Mouse (Mus musculus) kidney, adult 2 months (tissue): ENCODE measurements around the gene Klhl3.

Experiments
- CTCF ChIP-seq: fragments of 200-500 bp; conservative IDR thresholded peaks from 2 replicates; pipeline ENCODE4 v1.5.1; 2011; ENCODE audit warnings: low read depth, mild to moderate bottlenecking, control low read depth, low read length, moderate library complexity, mixed read lengths; ENCODE audit not compliant: insufficient read depth, insufficient read length
- POLR2A ChIP-seq: fragments of 200-500 bp; IDR thresholded peaks from one replicate; pipeline ENCODE4 v1.6.1; 2011; ENCODE audit warnings: low read depth, low read length, control low read depth

DNA sequence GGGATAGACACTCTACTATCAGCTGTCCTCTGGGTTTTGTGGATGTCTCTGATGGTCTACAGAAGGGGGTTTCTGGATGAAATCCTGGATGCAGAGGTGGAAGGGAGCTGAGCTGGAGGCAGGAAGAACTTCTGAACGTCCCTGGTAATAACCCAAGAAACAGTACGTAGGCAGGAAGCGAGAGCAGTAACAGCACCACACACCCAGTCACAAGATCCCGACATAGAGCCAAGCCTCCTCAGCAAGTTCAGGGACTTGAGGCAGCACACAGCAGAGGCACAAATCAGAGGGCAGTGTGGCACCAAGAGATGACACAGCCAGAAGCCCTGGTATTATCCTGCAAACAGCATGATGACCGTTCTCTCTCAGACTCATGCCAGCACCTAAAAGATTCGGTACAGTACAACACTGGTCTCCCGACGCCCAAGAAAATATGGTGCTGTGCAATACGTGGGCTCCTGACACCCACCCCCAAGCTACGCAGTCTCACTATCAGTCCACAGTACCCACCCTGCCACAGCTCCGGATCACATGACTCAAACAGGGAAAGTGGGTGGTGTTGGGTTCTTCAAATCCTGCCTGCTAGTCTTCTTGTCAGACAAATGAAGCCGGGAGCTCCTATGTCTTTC, 40.0 kb downstream of the Klhl3 start:
- no peak for TF ChIP-seq CTCF
- TF ChIP-seq POLR2A = no peak
